Mouse (Mus musculus) gastrocnemius, adult 8-10 months (tissue): ENCODE results near the gene Morn5. TPM values are rescaled to one million over a fixed set of nuclear protein-coding genes. Genes with fewer than 3 reads are reported as not detected.

Experiments
- DNase-seq, 2 experiments: peaks; one replicate each; pipeline ENCODE4 v3.0.0; 2022; ENCODE audit warnings: low spot score in 2 of 2
- total RNA-seq, 4 experiments: library from RNA; stranded (reverse); gene quantifications; 2 replicates each; pipeline ENCODE4 v1.2.4; 2022

The Morn5 gene
- total RNA-seq, 4 experiments from 2014 or later, result not detected

DNA sequence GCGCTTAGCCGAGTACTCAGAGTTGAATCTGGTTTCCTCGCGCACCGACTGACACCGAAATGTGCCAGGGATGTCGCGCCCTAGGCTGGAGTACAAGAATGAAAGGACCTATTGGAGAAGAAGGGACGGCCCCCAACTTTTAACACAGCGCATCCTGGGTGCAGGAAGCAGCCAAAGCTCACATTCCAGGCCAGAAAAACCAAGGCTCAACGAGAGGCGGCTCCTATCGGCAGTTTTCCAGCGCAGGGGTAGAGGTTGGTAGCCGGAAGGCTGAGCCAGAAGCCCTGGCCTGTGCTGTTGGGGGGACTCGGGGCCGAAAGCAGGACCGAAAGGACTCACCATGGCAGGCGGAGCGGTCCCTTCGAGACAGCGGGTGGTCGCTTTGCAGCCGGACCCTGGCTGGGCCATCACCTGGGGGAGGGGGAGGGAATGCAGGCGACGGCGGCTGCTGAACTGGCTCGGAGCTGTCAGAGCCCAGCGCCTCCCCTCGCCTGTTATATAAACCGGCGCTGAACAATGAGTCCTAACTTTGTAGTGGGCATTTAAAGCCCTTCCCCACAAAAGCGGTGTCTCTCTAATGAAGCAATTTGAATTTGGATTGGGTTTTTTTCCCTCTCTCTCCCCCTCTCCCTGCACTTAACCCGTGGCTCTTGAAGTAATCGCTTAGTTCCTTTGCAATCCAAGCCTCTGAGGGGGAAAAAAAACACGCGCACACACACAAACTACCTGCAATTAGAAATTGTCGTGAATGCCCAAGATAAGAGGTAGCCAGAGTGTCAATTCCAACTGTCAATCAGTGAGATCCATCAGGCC lies 54.5 kb downstream of the Morn5 start:
- DNase-seq, result no peak

DNA sequence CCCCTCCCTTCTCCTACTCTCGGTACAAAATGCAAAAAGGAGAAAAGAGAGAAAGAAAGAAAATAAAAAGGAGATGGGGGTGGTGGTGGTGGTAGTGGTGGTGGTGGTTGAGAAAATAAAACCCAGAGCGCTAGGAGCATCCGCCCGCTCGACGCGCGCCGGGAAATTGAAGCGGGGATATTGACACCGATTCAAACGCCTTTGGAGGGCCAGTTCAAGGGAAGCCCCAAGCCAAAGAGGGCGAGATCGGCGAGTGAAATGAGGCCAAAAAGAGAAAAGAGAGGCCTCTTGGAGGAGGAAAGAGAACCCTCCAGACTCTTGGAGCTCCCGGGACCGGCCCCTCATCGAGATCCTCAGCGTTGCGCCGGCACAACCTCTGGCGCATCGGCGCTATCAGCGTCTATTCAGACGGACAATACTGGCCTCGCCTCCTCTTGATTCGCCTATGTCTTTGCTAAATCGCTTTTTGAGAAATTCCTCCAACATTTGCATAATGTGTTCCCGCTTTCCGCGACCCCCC lies 55.2 kb downstream of the Morn5 start:
- DNase-seq, result no peak

DNA sequence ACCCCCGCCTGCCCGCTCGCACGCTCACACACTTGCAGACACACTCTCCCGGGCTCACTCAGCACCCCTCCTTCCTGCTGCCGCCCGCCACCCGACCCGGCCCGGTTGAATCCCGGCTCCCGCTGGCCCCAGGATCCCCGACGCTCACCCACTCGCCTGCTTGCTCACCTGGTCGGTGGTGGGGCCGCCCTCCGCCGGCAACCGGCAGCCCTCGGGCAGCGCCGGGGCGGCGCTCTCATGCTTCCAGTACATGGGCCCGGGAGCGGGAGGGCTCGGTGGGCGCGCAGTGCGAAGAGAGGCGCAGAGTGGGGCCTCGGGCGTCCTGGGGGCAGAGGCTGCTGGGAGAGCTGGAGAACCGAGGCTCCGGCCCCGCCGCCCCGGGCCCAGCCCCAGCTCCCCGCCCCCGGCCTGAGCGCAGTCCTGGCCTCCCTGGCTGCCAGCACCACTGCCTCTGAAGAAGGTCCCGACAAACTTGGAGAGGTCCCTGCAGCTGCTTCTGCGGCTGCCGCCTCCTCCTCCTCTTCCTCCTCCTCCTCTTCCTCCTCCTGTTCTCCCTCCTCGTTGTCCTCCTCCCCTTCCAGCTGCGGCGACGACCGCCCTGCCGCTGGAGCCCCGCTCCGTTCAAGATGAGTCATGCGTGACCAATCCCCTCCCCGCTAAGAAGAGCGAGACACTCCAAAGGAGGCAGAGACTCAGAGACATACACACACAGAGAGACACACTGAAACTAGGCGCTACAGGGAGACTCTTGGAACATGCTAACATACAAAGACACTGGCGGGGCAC lies 55.9 kb downstream of the Morn5 start, which contains the start of gene Lhx6:
Gene Lhx6 (minus strand): TSS at position 453 of the 786 bp plus-strand sequence.
- no peak for DNase-seq

DNA sequence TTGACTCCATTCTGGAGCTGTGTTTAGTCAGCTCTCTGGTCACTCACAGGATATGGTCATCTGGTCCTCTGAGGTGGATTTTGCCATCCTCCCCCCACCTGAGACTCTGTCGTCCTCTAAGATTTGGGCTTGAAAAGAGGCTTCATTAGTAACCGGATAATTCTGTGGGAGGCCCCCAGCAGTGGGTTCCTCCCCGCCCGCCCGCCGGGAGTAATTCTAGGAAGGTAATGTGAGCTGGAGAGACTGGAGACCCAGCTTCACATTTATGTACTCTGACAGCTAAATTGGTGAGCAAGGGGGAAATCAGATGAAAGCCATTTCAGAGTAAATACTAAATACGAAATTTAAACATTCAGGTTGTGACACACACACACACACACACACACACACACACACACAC lies 59.4 kb downstream of the Morn5 start:
- DNase-seq, result no peak

DNA sequence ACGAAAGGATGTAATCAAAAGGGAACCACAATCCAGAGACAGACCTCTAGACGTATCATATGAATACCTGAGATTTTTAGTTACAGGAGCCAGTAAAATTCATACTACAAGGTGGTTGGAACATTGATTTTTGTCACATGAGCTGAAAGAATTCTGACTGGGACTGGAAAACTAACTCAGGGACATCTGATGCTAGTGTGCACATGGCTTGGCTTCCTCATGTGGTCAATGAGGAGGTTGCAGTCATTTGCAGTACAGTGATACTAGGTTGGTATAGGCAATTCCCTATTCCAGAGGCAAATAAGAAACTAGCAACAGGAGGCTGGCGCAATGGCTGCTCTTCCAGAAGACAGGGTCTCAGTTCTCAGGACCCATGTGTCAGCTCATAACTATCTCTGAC lies 63.4 kb downstream of the Morn5 start:
- no peak for DNase-seq

DNA sequence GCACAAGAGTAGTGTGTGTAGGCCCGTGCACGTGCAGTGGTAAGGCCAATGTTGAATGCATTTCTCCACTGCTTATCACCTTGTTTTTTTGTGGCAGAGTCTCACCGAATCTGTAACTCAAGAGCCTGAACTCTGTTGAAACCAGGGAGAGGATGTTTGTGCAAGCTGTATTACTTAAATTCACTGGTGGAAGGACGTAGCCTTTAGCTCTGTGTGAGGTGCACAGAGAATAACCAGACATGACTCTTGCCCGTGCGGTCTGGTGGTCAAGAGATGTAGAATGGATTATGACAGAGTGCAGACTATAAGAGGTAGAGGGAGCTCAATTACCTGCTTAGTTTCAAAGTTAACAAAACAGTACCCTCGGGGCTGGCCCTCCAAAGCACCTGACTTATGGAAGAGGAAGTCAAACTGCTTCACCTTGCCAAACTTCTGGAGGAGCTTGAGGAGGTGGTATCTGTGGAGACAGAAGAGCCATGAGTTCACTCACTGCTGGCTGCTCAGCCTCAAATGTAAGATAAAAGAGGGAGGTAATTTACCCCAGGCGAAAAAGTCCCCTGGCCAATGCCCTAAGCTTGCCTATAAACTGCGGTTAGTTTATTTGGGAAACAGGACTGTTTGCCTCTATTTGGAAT lies 77.7 kb downstream of the Morn5 start:
- DNase-seq, result no peak

DNA sequence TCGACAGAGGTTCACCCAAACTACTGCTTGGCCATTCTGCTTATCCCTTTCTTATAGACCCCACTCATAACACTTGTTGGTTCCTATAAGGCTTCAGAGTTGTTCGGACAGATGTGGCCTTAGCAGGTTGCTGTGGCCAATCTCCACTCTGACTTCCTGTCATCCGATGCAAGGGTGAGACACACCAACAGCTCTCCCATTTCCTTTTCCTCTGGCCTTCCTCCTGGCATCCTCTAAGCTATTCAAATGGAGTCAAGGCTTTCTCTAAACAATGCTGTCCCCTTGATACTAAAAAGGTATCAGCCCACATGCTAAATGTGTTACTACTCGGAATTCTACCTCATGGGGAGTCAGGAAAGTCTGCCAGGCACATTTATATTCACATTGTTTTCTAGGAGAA lies 78.7 kb downstream of the Morn5 start:
- no peak for DNase-seq

DNA sequence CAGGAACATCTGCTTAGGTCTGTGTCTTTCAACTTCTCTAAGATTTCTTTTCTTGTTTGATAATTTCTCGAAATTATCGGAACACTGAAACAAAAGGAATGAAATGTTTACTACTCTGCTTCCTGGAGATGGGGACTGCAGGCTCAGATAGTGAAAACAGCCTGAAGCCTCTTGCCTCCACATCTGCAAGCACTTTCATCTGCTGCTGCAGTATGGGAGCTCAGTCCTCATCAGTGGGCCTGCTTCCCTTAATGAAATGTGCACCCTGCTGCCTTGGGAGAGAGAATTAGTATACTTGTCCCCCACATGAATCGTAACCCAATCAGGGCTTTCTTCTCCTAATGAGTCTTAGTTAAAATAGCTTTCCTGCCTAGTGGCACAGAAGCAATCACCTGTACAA lies 79.8 kb downstream of the Morn5 start:
- DNase-seq, result no peak

Other genes with a start within 250 kb of the Morn5 start
- 1 to 10 TPM; 2.0 to 3.2 (median 2.5) TPM for gene Ttll11, start 69.5 kb upstream of the Morn5 start, total RNA-seq
- gene Ndufa8, start 52 bp upstream of the Morn5 start, total RNA-seq, result 100 to 1,000 TPM; 299 to 345 (median 329) TPM
- 1 to 10 TPM; 1.2 to 1.5 (median 1.4) TPM for gene Lhx6, start 56.0 kb downstream of the Morn5 start, total RNA-seq
- 10 to 100 TPM; 16.5 to 19.6 (median 17.5) TPM for gene Mrrf, start 86.9 kb downstream of the Morn5 start, total RNA-seq
- 10 to 100 TPM; 29.7 to 36.4 (median 32.2) TPM for gene Rbm18, start 87.3 kb downstream of the Morn5 start, total RNA-seq
- gene Ptgs1, start 181.0 kb downstream of the Morn5 start, total RNA-seq, result 1 to 10 TPM; 2.1 to 5.4 (median 2.4) TPM